10 mouse cellular contexts compared by ENCODE assay signal in genomic region chr16:16557738-16558137, GRCm38 (mm10). TPM values are rescaled to one million over a fixed set of nuclear protein-coding genes. Genes with fewer than 3 reads are reported as not detected.
DNase-seq lines count a peak whose midpoint lies in the region; ATAC-seq and TF ChIP-seq lines count a peak whose summit lies in the region.
"Had no signal": no experiment of that assay in that cellular context is flagged by ENCODE, and none has a peak within 500 bp of the region (broad histone marks: within the 10 kb centered on the region; RNA-seq: fewer than 3 reads in every experiment).

No protein-coding gene starts in this region.

- H3K27me3 ChIP-seq in CH12.LX (replicated peaks) = no peaks in the 10 kb centered on the region
- no peaks in the 10 kb centered on the region for H3K27me3 ChIP-seq in hindbrain, embryonic 11.5 days (ENCODE audit: control insufficient read depth, insufficient read depth, low read length)
- H3K27me3 ChIP-seq in midbrain, embryonic 12.5 days = no peaks in the 10 kb centered on the region; the same call in 1 of the 2 replicates
- no peaks in the 10 kb centered on the region for H3K27me3 ChIP-seq in kidney, embryonic 15.5 days

- no peak for ATAC-seq in hindbrain, embryonic 11.5 days (ENCODE audit: low FRiP score)
- no peak for ATAC-seq in midbrain, embryonic 12.5 days (ENCODE audit: low FRiP score, low read depth)
- ATAC-seq in kidney, embryonic 15.5 days (replicated peaks; ENCODE audit: low FRiP score) = no peak

- H3K27ac ChIP-seq in CH12.LX (ENCODE audit: insufficient read depth, low read depth) = no peak overlapping the region
- peak overlapping the region; percentile 21 for H3K27ac ChIP-seq in bone marrow macrophage, adult 2 months (ENCODE audit: insufficient read depth, low read depth, low read length)
- H3K27ac ChIP-seq in hindbrain, embryonic 11.5 days (ENCODE audit: low read depth, low read length) = no peak overlapping the region
- no peak overlapping the region for H3K27ac ChIP-seq in midbrain, embryonic 12.5 days (replicated peaks)
- H3K27ac ChIP-seq in kidney, embryonic 15.5 days = no peak overlapping the region
- H3K27ac ChIP-seq in gastrocnemius, adult 2 months = no peak overlapping the region

- H3K4me2 ChIP-seq in CH12.LX (ENCODE audit: insufficient read depth, low read depth, poor library complexity, severe bottlenecking) = no peak overlapping the region
- H3K4me2 ChIP-seq in hindbrain, embryonic 11.5 days (replicated peaks; ENCODE audit: low read depth, low read length) = peak overlapping the region; percentile 38
- peak overlapping the region; percentile 55 for H3K4me2 ChIP-seq in midbrain, embryonic 12.5 days (replicated peaks)
- no peak overlapping the region for H3K4me2 ChIP-seq in kidney, embryonic 15.5 days

- H3K9ac ChIP-seq in CH12.LX (ENCODE audit: insufficient read depth, low read depth) = no peak overlapping the region
- H3K9ac ChIP-seq in hindbrain, embryonic 11.5 days (ENCODE audit: low read depth, low read length) = no peak overlapping the region
- no peak overlapping the region for H3K9ac ChIP-seq in midbrain, embryonic 12.5 days (replicated peaks)
- no peak overlapping the region for H3K9ac ChIP-seq in kidney, embryonic 15.5 days

- H3K4me1 ChIP-seq in CH12.LX (ENCODE audit: control insufficient read depth in 1 of 2, insufficient read depth in 2 of 2) = no peaks in the 10 kb centered on the region
- peaks cover 56% of the 10 kb centered on the region for H3K4me1 ChIP-seq in bone marrow macrophage, adult 2 months (ENCODE audit: control insufficient read depth, insufficient read depth, low read length)
- H3K4me1 ChIP-seq in hindbrain, embryonic 11.5 days (replicated peaks; ENCODE audit: control insufficient read depth, insufficient read depth, low read length) = no peaks in the 10 kb centered on the region
- peaks cover 28% of the 10 kb centered on the region for H3K4me1 ChIP-seq in midbrain, embryonic 12.5 days
- H3K4me1 ChIP-seq in kidney, embryonic 15.5 days = peaks cover 12% of the 10 kb centered on the region

- TF ChIP-seq CTCF in CH12.LX (conservative IDR thresholded peaks at IDR 0.05 in 1 of 2, IDR thresholded peaks at IDR 0.05 in 1 of 2; ENCODE audit: low read depth in 2 of 2, low read length in 2 of 2) = no peak
- no peak for TF ChIP-seq CTCF in bone marrow macrophage, adult 2 months (IDR thresholded peaks at IDR 0.05; ENCODE audit: low read depth, low read length)
- no peak for TF ChIP-seq CTCF in gastrocnemius, adult 2 months (IDR thresholded peaks at IDR 0.05)

- intact Hi-C loops in gastrocnemius, adult 2 months (cut with DNase I) = no loop called here

- dilution Hi-C loops in CH12.LX (cut with MboI; ENCODE audit: extremely low pct_ligation_motif_present, extremely low pct_unique_long_range_greater_than_20kb, low sequenced_read_pairs) = no loop called here

- no peaks in the 10 kb centered on the region for H3K79me2 ChIP-seq in CH12.LX (replicated peaks; ENCODE audit: control insufficient read depth, extremely low read depth, insufficient read depth, poor library complexity, severe bottlenecking)

- DNase-seq in CH12.LX (ENCODE audit: extremely low read depth) = no peak
- no peak for DNase-seq in hindbrain, embryonic 11.5 days (ENCODE audit: low spot score)
- no peak for DNase-seq in testis, postnatal 14 days (ENCODE audit: low spot score)
- no peak for DNase-seq in gastrocnemius, adult 2 months
- DNase-seq: kidney, postnatal 10 days; liver; lung, postnatal 14 days had no signal

- in situ Hi-C loops in CH12.LX (cut with MboI; ENCODE audit: low pct_ligation_motif_present, low pct_unique_long_range_greater_than_20kb, low sequenced_read_pairs) = no loop called here

- 85% methylated on average over 4 of the region's 4 CpGs for WGBS in hindbrain, embryonic 11.5 days
- WGBS in midbrain, embryonic 12.5 days = 87% methylated on average over 4 of the region's 4 CpGs
- WGBS in kidney, embryonic 15.5 days = 66% methylated on average over 4 of the region's 4 CpGs

- no peak for TF ChIP-seq POLR2A in CH12.LX (IDR thresholded peaks at IDR 0.05; ENCODE audit: low read depth, low read length)
- no peak for TF ChIP-seq POLR2A in bone marrow macrophage, adult 2 months (IDR thresholded peaks at IDR 0.05; ENCODE audit: borderline replicate concordance, low read depth, low read length)

- no peak for TF ChIP-seq EP300 in CH12.LX (IDR thresholded peaks at IDR 0.05; ENCODE audit: low read length)

- no peak overlapping the region for H3K4me3 ChIP-seq in CH12.LX (replicated peaks in 1 of 3; ENCODE audit: low read depth in 2 of 3, low read length in 2 of 3, poor library complexity in 1 of 3)
- H3K4me3 ChIP-seq in bone marrow macrophage, adult 2 months (ENCODE audit: insufficient read depth, low read length) = no peak overlapping the region
- peak overlapping the region; percentile 23; the same call in 1 of the 2 replicates for H3K4me3 ChIP-seq in hindbrain, embryonic 11.5 days (ENCODE audit: low read depth, low read length)
- H3K4me3 ChIP-seq in midbrain, embryonic 12.5 days = 0 out of 2 replicates have a peak overlapping the region, but pooled peaks have one; percentile 9
- no peak overlapping the region for H3K4me3 ChIP-seq in kidney, embryonic 15.5 days (replicated peaks)
- no peak overlapping the region for H3K4me3 ChIP-seq in gastrocnemius, adult 2 months

- no peak for TF ChIP-seq RAD21 in CH12.LX (IDR thresholded peaks at IDR 0.05; ENCODE audit: low read depth, low read length)

- H3K9me3 ChIP-seq in CH12.LX (replicated peaks; ENCODE audit: low read length) = no peaks in the 10 kb centered on the region
- no peaks in the 10 kb centered on the region for H3K9me3 ChIP-seq in hindbrain, embryonic 11.5 days (ENCODE audit: control insufficient read depth, low read length)
- H3K9me3 ChIP-seq in midbrain, embryonic 12.5 days = no peaks in the 10 kb centered on the region
- no peaks in the 10 kb centered on the region for H3K9me3 ChIP-seq in kidney, embryonic 15.5 days (replicated peaks)

- no peaks in the 10 kb centered on the region for H3K36me3 ChIP-seq in CH12.LX (replicated peaks in 1 of 2; ENCODE audit: control insufficient read depth in 1 of 2, insufficient read depth in 1 of 2, low read length in 1 of 2)
- H3K36me3 ChIP-seq in hindbrain, embryonic 11.5 days (ENCODE audit: control insufficient read depth, insufficient read depth, low read length) = no peaks in the 10 kb centered on the region
- no peaks in the 10 kb centered on the region for H3K36me3 ChIP-seq in midbrain, embryonic 12.5 days
- no peaks in the 10 kb centered on the region for H3K36me3 ChIP-seq in kidney, embryonic 15.5 days

TF ChIP-seq in CH12.LX, 34 proteins besides CTCF, POLR2A, EP300 and RAD21:
- TF ChIP-seq ETS1 (conservative IDR thresholded peaks at IDR 0.05; ENCODE audit: low read depth, low read length) (no peak), BHLHE40 (IDR thresholded peaks at IDR 0.05; ENCODE audit: low read depth, low read length) (peak; percentile 82), ZNF384 (IDR thresholded peaks at IDR 0.05; ENCODE audit: low read depth, low read length) (no peak)

RNA-seq across cellular contexts. Expression of gene Fgd4, which starts 42.6 kb away (rescaled TPM):
- total RNA-seq in CH12.LX (2012; rRNA removed) (0.76 and 2.3 TPM in 2 replicates), CH12.LX (2014; rRNA removed) (not detected in 2 replicates)
- polyA plus RNA-seq in CH12.LX (2012; ENCODE audit: insufficient read length, low read depth) = 0.26 and 0.84 TPM in 2 replicates
- polyA plus RNA-seq in bone marrow macrophage, adult 2 months (2012; ENCODE audit: insufficient read depth, insufficient read length, missing spikeins) = 90.8 and 97.9 TPM in 2 replicates
- 22.3 and 32.9 TPM in 2 replicates for polyA plus RNA-seq in hindbrain, embryonic 11.5 days (2014; fragmentation: Nextera tagmentation; extraction: Ambion mirVana)
- polyA plus RNA-seq in midbrain, embryonic 12.5 days (2016; fragmentation: Nextera tagmentation; extraction: Ambion mirVana) = 26.9 and 27.6 TPM in 2 replicates
- 12.8 and 14.8 TPM in 2 replicates for polyA plus RNA-seq in kidney, embryonic 15.5 days (2015; fragmentation: Nextera tagmentation; extraction: Ambion mirVana)
- total RNA-seq in gastrocnemius, adult 2 months (2021) = 10 to 100 TPM; 20.4 to 28.3 TPM

Comparison
In these comparisons a context has a peak if more than half of its experiments do, and no peak if none do; other contexts are left out.
1. H3K4me2 ChIP-seq: peak in hindbrain, embryonic 11.5 days (single experiment) and midbrain, embryonic 12.5 days (single experiment); none in CH12.LX (single experiment) and kidney, embryonic 15.5 days (single experiment).
2. H3K4me3 ChIP-seq: peak in hindbrain, embryonic 11.5 days (single experiment) and midbrain, embryonic 12.5 days (single experiment); none in CH12.LX (0 of 3), bone marrow macrophage, adult 2 months (single experiment), kidney, embryonic 15.5 days (single experiment) and gastrocnemius, adult 2 months (single experiment).